Mouse (Mus musculus): ENCODE measurements around the gene Lrrc29. TPM values are rescaled to one million over a fixed set of nuclear protein-coding genes. Genes with fewer than 3 reads are reported as not detected.
A peak's percentile ranks its signal among the peaks of the same experiment; 100 is the strongest.

Lrrc29 gene
- total RNA-seq, 2 experiments from 2014 or later: 1.7 to 1.9 TPM

DNA sequence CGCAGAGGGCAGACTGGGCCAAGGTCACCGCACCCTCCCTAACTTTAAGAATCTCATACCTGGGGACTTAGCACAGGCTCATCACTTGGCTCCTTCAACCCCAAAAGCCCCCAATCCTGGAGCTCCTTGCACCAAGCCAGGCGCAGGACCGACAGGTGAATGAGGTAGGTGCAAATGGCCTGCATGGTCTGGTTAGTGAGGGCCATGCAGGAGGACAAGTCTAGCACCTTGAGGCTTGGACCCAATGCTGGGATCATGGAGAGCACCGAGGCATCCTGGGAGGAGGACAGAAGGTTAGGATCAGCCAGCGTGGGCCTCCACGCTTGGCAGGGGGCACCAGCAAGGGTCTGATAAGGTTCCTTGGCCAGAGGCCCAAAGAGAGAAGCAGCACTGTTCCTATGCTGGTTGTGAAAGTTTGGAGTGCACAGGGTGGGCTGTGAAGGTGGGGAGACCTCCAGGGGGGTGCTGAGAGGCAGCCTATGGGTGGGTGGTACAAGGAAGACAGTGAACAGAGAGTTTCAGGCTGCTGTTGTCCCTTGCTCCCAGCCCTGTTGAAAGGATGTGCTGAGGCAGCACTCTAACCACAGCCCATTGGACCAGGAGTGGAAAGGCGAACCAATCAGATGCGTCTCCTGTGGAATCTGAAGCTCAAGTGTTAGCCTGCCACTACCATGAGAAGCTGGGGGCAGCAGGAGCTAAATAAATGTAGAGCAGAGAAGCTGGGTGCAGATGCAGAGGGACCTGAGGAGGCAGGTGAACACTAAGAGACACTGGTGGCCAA is 12.3 kb downstream of the Lrrc29 start:
- intact Hi-C loops (cut with DNase I): no loop called here
- DNase-seq: no peak

- DNase-seq: peak; percentile 27 to 37
- intact Hi-C loops (cut with DNase I): no loop called here
Measured at GRCm38 (mm10) chr8:105312891-105313481, 13.1 kb downstream of the Lrrc29 start.

GRCm38 (mm10) chr8:105311718-105312117 is 14.4 kb downstream of the Lrrc29 start:
- no peak for DNase-seq
- intact Hi-C loops (cut with DNase I): no loop called here

DNA sequence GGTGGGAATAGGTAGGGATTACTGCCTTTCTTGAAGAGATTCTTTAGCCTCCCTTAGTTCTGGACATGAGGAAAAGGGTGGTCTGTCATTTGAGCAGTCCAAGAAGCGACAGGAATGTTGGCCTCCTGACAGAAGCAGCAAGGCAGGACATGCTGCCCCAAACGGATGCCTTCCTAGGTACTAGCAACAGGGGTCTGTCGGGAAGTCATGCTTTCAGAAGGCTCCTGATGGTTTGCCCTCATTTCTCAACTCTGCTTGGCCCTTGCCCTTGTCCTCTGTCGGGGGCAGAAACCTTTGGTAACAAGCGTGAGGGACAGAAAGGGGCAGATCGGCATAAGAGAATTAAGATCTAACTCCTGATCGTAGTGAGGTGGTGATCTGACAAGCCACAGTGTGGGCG is 16.0 kb downstream of the Lrrc29 start:
- no peak for DNase-seq
- intact Hi-C loops (cut with DNase I): no loop called here

- intact Hi-C loops (cut with DNase I): no loop called here
- no peak for DNase-seq
Measured at GRCm38 (mm10) chr8:105309142-105309847, 16.8 kb downstream of the Lrrc29 start.

DNA sequence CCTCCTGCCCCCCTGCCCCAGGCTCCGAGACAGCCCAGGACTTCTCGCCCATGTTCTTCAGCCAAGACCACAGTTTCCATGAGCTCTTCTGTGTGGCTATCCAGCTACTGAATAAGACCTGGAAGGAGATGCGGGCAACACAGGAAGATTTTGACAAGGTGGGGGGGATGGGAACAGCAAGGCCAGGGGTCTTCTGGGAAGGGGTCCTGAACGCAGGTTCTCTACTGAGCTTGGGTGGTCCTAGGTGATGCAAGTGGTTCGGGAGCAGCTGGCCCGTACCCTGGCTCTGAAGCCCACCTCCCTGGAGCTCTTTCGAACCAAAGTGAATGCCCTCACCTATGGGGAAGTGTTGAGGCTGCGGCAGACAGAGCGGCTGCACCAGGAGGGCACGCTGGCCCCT is 17.6 kb downstream of the Lrrc29 start:
- intact Hi-C loops (cut with DNase I): no loop called here
- DNase-seq: no peak

DNA sequence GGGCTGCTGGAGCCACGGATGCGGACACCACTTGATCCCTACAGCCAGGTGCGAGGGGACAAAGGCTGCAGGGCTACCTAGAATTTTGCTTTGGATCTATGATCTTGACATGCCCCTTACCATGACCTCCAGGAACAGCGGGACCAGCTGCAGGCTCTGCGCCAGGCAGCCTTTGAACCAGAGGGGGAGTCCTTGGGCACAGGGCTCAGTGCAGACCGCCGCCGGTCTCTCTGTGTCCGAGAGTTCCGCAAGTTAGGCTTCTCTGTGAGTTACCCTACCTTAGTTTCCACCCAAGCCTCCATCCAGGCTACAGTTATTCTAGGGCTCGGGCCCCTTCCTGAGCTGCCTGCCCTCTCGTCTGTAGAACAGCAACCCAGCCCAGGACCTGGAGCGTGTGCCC is 18.4 kb downstream of the Lrrc29 start:
- DNase-seq: no peak
- intact Hi-C loops (cut with DNase I): no loop called here

GRCm38 (mm10) chr8:105306146-105306691 is 19.9 kb downstream of the Lrrc29 start:
- intact Hi-C loops (cut with DNase I): no loop called here
- DNase-seq: no peak

GRCm38 (mm10) chr8:105305211-105306145 is 20.6 kb downstream of the Lrrc29 start, which contains the start of gene Elmo3:
Gene Elmo3, plus strand, starts transcription at chr8:105305601.
- intact Hi-C loops (cut with DNase I): no loop called here
- peak; percentile 43 to 55 for DNase-seq

DNA sequence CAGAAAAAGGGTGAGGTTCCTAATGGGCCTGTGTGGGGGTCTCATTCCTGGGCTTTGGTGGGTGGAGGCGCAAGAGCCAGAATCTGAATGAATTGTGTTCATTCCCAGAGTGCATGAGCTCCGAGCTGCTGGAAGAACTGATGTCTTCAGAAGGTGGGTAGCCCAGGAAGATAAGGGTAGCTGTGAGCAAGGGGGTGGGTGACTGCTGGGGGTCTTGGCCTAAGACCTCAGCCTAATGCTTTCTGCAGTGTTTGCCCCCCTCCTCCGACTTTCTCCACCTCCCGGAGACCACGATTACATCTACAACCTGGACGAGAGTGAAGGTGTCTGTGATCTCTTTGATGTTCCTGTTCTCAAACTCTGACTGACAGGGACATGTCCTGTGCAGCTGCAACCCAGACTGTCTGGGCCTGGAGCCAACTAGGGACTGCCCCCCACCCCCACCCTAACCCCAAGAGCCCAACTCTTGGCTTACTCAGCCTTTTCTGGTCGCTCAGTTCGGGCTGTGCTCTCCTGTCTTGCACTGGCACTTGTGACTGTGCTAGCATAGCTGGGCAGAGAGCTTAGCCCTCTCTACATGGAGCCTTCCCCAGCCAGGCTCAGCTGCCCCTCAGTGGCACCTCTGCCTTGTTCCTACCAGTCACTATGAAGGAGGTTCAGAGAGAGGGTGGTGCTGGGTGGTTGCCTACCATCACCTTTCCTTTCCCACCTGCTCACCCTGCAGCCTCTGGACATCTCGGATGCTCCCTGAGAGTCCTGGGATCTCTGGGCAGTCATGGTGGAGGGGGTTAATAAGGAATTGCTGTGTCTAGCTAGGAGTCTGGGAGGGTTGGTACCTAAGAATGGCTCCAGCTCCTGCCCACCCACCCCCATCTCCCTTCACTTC is 21.5 kb downstream of the Lrrc29 start:
- DNase-seq: no peak
- intact Hi-C loops (cut with DNase I): no loop called here

DNA sequence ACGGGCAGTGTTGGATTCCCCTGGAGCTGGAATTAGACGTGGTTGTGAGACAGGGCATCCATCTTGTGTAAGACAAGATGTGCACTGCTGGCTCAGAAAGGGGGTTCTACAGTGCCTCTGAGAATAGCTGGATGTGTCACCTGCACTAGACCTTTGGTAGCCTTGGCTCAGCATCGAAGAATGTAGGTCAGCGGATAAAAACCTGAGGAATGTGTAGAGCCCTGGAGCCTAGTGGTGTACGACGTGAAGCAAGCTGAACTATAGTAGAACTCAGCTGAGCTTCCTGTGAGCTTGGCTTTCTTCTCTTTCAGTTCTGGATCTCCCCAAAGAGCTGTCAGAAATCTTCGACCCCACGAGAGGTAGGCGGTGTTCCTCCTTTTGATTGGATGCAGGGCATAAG is 22.2 kb downstream of the Lrrc29 start:
- intact Hi-C loops (cut with DNase I): no loop called here
- DNase-seq: no peak

DNA sequence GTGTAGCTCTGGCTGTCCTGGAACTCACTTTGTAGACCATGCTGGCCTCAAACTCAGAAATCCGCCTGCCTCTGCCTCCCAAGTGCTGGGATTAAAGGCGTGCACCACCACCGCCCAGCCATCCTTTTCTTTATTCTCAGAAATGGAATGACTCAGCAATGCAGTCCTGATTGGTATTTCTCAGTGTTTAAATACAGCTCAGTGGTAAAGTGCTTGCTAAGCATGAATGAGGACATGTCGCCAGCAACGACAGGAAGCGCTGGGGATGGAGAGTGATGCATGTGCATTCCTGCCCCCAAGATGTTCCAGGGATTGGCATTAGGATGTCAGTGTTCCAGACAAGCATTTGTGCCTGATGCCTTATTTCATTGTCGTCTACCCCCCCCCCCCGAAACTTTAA is 22.7 kb downstream of the Lrrc29 start:
- intact Hi-C loops (cut with DNase I): no loop called here
- DNase-seq: no peak

DNA sequence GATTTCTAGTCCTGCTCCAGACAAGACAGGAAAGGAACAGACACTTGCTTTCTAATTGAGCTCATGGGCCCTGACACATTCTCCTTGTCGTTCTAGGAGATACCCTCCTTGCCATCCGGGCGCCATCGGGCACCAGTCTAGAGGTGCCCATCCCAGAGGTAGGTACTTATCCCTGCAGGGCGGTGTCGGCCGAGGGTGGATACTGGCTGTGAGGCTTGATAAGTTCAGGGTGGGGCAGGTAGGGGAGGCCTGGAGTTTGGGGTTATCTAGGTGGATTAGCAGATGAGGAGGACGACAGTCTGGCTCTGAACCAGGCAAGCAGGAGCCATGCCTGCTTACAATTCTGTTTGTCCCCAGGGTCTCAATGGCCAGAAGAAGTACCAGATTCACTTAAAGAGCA is 26.1 kb downstream of the Lrrc29 start:
- no peak for DNase-seq
- intact Hi-C loops (cut with DNase I): loop anchor here (2.0 kb wide), 1 partner anchor 25 kb away; no protein-coding TSS in a partner anchor

DNA sequence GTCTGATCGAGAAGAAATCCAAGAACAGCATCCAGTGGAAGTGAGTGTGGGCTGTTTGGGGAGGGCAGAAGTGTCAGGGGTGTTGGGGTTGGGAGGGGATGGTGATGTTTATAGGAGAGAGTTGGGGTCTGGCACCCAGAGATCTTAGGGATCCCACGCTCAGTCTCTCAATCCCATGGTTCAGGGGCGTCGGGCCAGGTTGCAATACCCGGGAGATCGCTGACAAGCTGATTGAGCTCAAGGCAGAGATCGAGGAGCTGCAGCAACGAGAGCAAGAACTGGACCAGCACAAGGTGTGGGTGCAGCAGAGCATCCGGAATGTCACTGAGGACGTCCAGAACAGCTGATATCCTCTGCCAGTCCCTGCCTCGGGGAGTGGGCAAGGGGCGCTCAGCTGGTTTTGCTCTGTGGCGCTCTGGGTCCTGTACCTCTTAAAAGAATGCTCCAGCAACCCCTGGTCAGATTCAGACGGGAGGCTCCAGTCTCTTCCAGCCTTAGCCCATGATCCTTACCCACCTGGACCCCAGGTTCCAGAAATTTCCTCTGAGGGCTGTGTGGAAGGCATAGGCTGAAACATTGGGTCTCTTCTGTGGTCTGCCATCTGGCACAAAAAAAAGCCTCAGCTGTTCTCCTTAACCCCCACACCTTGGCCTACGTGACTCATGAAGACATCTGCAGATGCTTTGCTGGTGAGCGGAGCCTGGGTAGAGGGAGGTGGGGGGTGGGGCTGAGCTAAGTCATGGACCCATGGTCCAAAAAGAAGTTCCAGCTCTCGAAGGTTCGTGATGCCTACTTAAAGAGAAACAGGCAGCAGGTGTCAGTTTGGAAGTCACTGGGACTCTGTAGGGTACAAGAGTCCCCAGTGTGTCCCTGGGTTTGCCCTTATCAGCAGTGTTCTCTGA is 27.5 kb downstream of the Lrrc29 start:
- DNase-seq: no peak
- intact Hi-C loops (cut with DNase I): loop anchor here (2.0 kb wide), 1 partner anchor 26 kb away; no protein-coding TSS in a partner anchor

DNA sequence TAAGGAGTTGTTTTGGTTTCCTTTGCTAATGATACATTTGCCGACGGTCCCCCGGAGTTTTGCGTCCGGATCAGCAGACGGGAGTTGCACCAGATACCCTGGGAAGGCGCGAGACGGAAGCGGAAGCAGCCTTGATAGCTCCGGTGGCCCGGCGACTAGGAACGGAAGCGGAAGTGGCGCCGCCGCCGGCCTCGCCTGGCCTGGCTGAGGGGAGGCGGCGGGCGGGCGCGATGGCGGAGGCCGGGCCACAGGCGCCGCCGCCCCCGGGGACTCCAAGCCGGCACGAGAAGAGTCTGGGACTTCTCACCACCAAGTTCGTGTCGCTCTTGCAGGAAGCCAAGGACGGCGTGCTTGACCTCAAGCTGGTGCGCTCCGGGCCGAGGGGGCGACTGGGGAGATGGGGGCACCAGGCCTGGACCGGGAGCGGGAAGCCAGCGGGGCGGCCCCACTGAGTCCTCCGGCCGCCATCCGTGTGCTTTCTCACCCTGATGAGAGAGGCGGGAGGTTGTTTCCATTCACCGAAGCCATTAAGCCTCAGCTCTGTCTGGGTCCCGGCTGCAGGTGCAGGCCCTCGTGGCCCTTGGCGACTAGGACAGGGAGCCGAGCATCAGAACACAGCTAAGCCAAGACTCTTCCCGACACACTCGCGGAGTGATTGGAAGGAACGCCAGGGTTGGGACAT is 28.4 kb downstream of the Lrrc29 start, which contains the start of gene E2f4:
Gene E2f4, plus strand, starts transcription at position 153 of the 682 bp plus-strand sequence.
- peak; percentile 92 to 93 for DNase-seq
- intact Hi-C loops (cut with DNase I): loop anchor here (2.0 kb wide), 1 partner anchor 27 kb away; no protein-coding TSS in a partner anchor

DNA sequence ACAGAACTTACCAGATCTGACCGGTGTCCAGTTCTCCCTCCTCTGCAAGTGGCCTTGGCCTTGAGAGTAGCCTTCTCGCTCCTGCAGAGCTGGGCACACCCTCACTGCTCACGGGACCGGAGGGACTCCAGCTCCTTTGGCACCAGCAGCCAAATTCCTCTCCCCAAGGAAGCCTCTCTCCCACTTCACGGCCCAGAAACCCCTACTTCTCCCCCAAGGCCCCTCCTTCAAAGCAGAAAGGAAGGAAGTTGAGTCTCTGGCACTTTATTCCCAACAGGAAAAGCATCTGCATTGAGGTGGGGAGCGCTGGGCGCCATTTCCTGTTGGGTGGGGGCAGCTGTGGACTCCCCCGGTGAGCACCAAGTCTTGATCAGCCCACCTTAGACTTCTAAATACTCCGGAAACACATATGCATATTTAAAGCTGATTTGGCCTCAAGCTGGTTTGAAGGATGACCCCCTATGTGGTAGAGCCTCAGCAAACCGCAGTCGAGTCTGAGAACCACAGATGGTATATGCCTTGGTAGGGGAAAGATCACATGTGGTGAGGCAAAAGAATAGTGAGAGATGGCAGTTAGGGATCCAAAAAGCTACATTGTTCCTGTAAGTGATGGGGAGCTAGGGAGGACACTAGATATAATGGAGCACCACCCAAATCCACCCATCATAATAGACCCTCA is 30.0 kb downstream of the Lrrc29 start, which contains the start of gene Exoc3l:
Gene Exoc3l, minus strand, starts transcription at position 207 of the 679 bp plus-strand sequence.
- DNase-seq: no peak
- intact Hi-C loops (cut with DNase I): no loop called here

GRCm38 (mm10) chr8:105295256-105295655 is 30.8 kb downstream of the Lrrc29 start:
- DNase-seq: no peak
- intact Hi-C loops (cut with DNase I): no loop called here

Data from heart, postnatal 14 days (tissue).